Mouse (Mus musculus) G1E-ER4 (cell line): Measurements from ENCODE around the gene Vmn2r116. TPM values are rescaled to one million over a fixed set of nuclear protein-coding genes. Genes with fewer than 3 reads are reported as not detected.
"Not testable (repeated sequence)": the region's sequence is repeated elsewhere in the genome, so short reads cannot be mapped to it uniquely, and the experiment has no call there.

Source experiments
- GATA1 ChIP-seq: IDR thresholded peaks from one replicate; pipeline ENCODE4 v1.8.0; 2012; ENCODE audit warnings: low read length, inconsistent platforms
- polyA plus RNA-seq: library from polyadenylated mRNA; stranded (reverse); fragments of >175 nt; gene quantifications from 2 replicates; pipeline ENCODE4 v1.2.3, GENCODE M21; 2012

Gene Vmn2r116
- not detected in 2 replicates for polyA plus RNA-seq

GRCm38 (mm10) chr17:23384304-23384703 lies at the start of gene Vmn2r116:
TSS of gene Vmn2r116 (plus strand) at chr17:23384604.
- TF ChIP-seq GATA1 = not testable (repeated sequence)

GRCm38 (mm10) chr17:23343441-23343840 lies 41.0 kb upstream of the Vmn2r116 start, which contains the start of gene Vmn2r115:
TSS of gene Vmn2r115 (plus strand) at chr17:23343741.
- not testable (repeated sequence) for TF ChIP-seq GATA1

- no peak for TF ChIP-seq GATA1
Observed at GRCm38 (mm10) chr17:23351644-23352043, 32.8 kb upstream of the Vmn2r116 start.

GRCm38 (mm10) chr17:23433150-23433679 lies 48.8 kb downstream of the Vmn2r116 start:
- TF ChIP-seq GATA1 = no peak

Other genes starting within 250 kb of the Vmn2r116 start
- 0.70 and 0.92 TPM in 2 replicates for gene Zfp40, start 191.4 kb upstream of the Vmn2r116 start, polyA plus RNA-seq
- gene Vmn2r114, start 72.1 kb upstream of the Vmn2r116 start, polyA plus RNA-seq = not detected in 2 replicates
- gene Vmn2r115, start 40.9 kb upstream of the Vmn2r116 start, polyA plus RNA-seq = not detected in 2 replicates
- not detected in 2 replicates for gene Vmn2r117, start 95.1 kb downstream of the Vmn2r116 start, polyA plus RNA-seq
- gene Zfp213, start 179.6 kb downstream of the Vmn2r116 start, polyA plus RNA-seq = 10.3 and 12.1 TPM in 2 replicates
- gene Zfp13, start 214.9 kb downstream of the Vmn2r116 start, polyA plus RNA-seq = 0.21 TPM in 2 replicates
- not detected in 2 replicates for gene Zscan10, start 216.3 kb downstream of the Vmn2r116 start, polyA plus RNA-seq